Comparison of ENCODE assay signal across 19 mouse cellular contexts in genomic region chr3:55754981-55755608, GRCm38 (mm10). TPM values are rescaled to one million over a fixed set of nuclear protein-coding genes. Genes with fewer than 3 reads are reported as not detected.
DNase-seq lines count a peak whose midpoint lies in the region; ATAC-seq and TF ChIP-seq lines count a peak whose summit lies in the region.
"Had no signal": no experiment of that assay in that cellular context is flagged by ENCODE, and none has a peak within 500 bp of the region (broad histone marks: within the 10 kb centered on the region; RNA-seq: fewer than 3 reads in every experiment).

No protein-coding gene starts in this region.

- H3K27me3 ChIP-seq in forebrain, postnatal 0 days (ENCODE audit: insufficient read depth, low read length), result no peaks in the 10 kb centered on the region
- peaks cover 21% of the 10 kb centered on the region; the same call in 1 of the 2 replicates for H3K27me3 ChIP-seq in forebrain, embryonic 15.5 days
- no peaks in the 10 kb centered on the region for H3K27me3 ChIP-seq in neural tube, embryonic 15.5 days (replicated peaks)
- no peaks in the 10 kb centered on the region for H3K27me3 ChIP-seq in midbrain, embryonic 14.5 days (ENCODE audit: control insufficient read depth, insufficient read depth, low read length)
- H3K27me3 ChIP-seq: CH12.LX; limb, embryonic 13.5 days; megakaryocyte, embryonic 14.5 days had no signal

- 19% methylated on average over 6 of the region's 6 CpGs for WGBS in forebrain, postnatal 0 days
- 9% methylated on average over 6 of the region's 6 CpGs for WGBS in forebrain, embryonic 15.5 days
- WGBS in neural tube, embryonic 15.5 days, result 55% methylated on average over 6 of the region's 6 CpGs
- WGBS in midbrain, embryonic 14.5 days, result 15% methylated on average over 6 of the region's 6 CpGs

- H3K9ac ChIP-seq in forebrain, postnatal 0 days, result no peak overlapping the region
- H3K9ac ChIP-seq in forebrain, embryonic 15.5 days (replicated peaks), result no peak overlapping the region
- no peak overlapping the region for H3K9ac ChIP-seq in neural tube, embryonic 15.5 days (replicated peaks)
- H3K9ac ChIP-seq in midbrain, embryonic 14.5 days (replicated peaks; ENCODE audit: low read length), result no peak overlapping the region
- H3K9ac ChIP-seq: limb, embryonic 13.5 days had no signal

- TF ChIP-seq CTCF in forebrain, postnatal 0 days (IDR thresholded peaks at IDR 0.05; ENCODE audit: low read depth), result no peak

- no peak overlapping the region for H3K4me3 ChIP-seq in forebrain, postnatal 0 days (ENCODE audit: low read depth, low read length)
- no peak overlapping the region for H3K4me3 ChIP-seq in forebrain, embryonic 15.5 days
- no peak overlapping the region for H3K4me3 ChIP-seq in neural tube, embryonic 15.5 days (replicated peaks)
- H3K4me3 ChIP-seq in midbrain, embryonic 14.5 days (replicated peaks; ENCODE audit: low read depth, low read length), result no peak overlapping the region
- H3K4me3 ChIP-seq: embryonic facial prominence, embryonic 10.5 days; erythroblast, embryonic 14.5 days; limb, embryonic 13.5 days; megakaryocyte, embryonic 14.5 days had no signal

- peak; percentile 59 for ATAC-seq in forebrain, postnatal 0 days
- ATAC-seq in forebrain, embryonic 15.5 days (replicated peaks), result no peak
- ATAC-seq in neural tube, embryonic 15.5 days (ENCODE audit: low FRiP score), result no peak
- ATAC-seq in midbrain, embryonic 14.5 days (ENCODE audit: low FRiP score, low TSS enrichment), result peak; percentile 31; the same call in 1 of the 2 replicates
- ATAC-seq in erythroblast, adult 5-6 weeks (replicated peaks; ENCODE audit: low FRiP score, poor library complexity, severe bottlenecking), result no peak

- no peak overlapping the region for H3K27ac ChIP-seq in forebrain, postnatal 0 days (ENCODE audit: low read depth, low read length)
- H3K27ac ChIP-seq in forebrain, embryonic 15.5 days (replicated peaks), result no peak overlapping the region; the same call in 1 of the 2 replicates
- peak overlapping the region; percentile 4; the same call in 1 of the 2 replicates for H3K27ac ChIP-seq in neural tube, embryonic 15.5 days (replicated peaks)
- peak overlapping the region; percentile 86 for H3K27ac ChIP-seq in midbrain, embryonic 14.5 days (replicated peaks; ENCODE audit: low read depth, low read length)
- H3K27ac ChIP-seq: limb, embryonic 13.5 days; stomach, postnatal 0 days had no signal

- H3K4me2 ChIP-seq in forebrain, postnatal 0 days (ENCODE audit: low read depth), result no peak overlapping the region
- H3K4me2 ChIP-seq in forebrain, embryonic 15.5 days (replicated peaks), result no peak overlapping the region
- no peak overlapping the region for H3K4me2 ChIP-seq in neural tube, embryonic 15.5 days
- peak overlapping the region; percentile 42 for H3K4me2 ChIP-seq in midbrain, embryonic 14.5 days (ENCODE audit: low read length)

- H3K4me1 ChIP-seq in forebrain, postnatal 0 days (ENCODE audit: insufficient read depth), result peaks cover 17% of the 10 kb centered on the region; the same call in 1 of the 2 replicates
- peaks cover 46% of the 10 kb centered on the region for H3K4me1 ChIP-seq in forebrain, embryonic 15.5 days
- peaks cover 36% of the 10 kb centered on the region for H3K4me1 ChIP-seq in neural tube, embryonic 15.5 days
- H3K4me1 ChIP-seq in midbrain, embryonic 14.5 days (ENCODE audit: control insufficient read depth, insufficient read depth, low read length), result peaks cover 62% of the 10 kb centered on the region

- no peaks in the 10 kb centered on the region for H3K9me3 ChIP-seq in forebrain, postnatal 0 days (ENCODE audit: low read length)
- H3K9me3 ChIP-seq in forebrain, embryonic 15.5 days, result no peaks in the 10 kb centered on the region
- no peaks in the 10 kb centered on the region for H3K9me3 ChIP-seq in neural tube, embryonic 15.5 days (replicated peaks)
- no peaks in the 10 kb centered on the region for H3K9me3 ChIP-seq in midbrain, embryonic 14.5 days (ENCODE audit: control insufficient read depth, low read length)
- H3K9me3 ChIP-seq: embryonic facial prominence, embryonic 10.5 days; limb, embryonic 13.5 days; megakaryocyte, embryonic 14.5 days had no signal

- H3K36me3 ChIP-seq in forebrain, postnatal 0 days (ENCODE audit: insufficient read depth), result no peaks in the 10 kb centered on the region
- H3K36me3 ChIP-seq in forebrain, embryonic 15.5 days, result no peaks in the 10 kb centered on the region
- no peaks in the 10 kb centered on the region for H3K36me3 ChIP-seq in neural tube, embryonic 15.5 days
- no peaks in the 10 kb centered on the region for H3K36me3 ChIP-seq in midbrain, embryonic 14.5 days (ENCODE audit: control insufficient read depth, insufficient read depth, low read length)
- H3K36me3 ChIP-seq: embryonic facial prominence, embryonic 10.5 days; limb, embryonic 13.5 days had no signal

- no peak for DNase-seq in forebrain, postnatal 0 days
- DNase-seq in neural tube, embryonic 10.5 days (ENCODE audit: extremely low spot score, low spot score), result no peak
- DNase-seq in midbrain, embryonic 14.5 days, result peak; percentile 74
- DNase-seq in embryo, embryonic 10 days (ENCODE audit: low spot score), result no peak
- no peak for DNase-seq in left cerebral cortex, adult 9 months (ENCODE audit: low spot score in 2 of 2)
- DNase-seq: adrenal gland, adult 8-10 months; cerebellum, adult 18-20 months; cerebellum, postnatal 36 days; gastrocnemius, postnatal 14 days; lung, postnatal 14 days had no signal

RNA-seq across cellular contexts. Expression of gene Mab21l1, which starts 27.2 kb away (rescaled TPM):
- total RNA-seq in forebrain, postnatal 0 days (2014; rRNA removed), result 8.9 and 16.9 TPM in 2 replicates
- 10.0 and 13.5 TPM in 2 replicates for polyA plus RNA-seq in forebrain, postnatal 0 days (2015; fragmentation: Nextera tagmentation; extraction: Ambion mirVana)
- 16.8 and 17.8 TPM in 2 replicates for polyA plus RNA-seq in forebrain, embryonic 15.5 days (2015; fragmentation: Nextera tagmentation; extraction: Ambion mirVana)
- polyA plus RNA-seq in neural tube, embryonic 15.5 days (2015; fragmentation: Nextera tagmentation; extraction: Ambion mirVana), result 67.4 and 85.1 TPM in 2 replicates
- polyA plus RNA-seq in midbrain, embryonic 14.5 days (2014; fragmentation: Nextera tagmentation; extraction: Ambion mirVana), result 218 and 237 TPM in 2 replicates
- total RNA-seq in erythroblast, adult 5-6 weeks (2015; ENCODE audit: low replicate concordance), result not detected in 2 replicates
- total RNA-seq in erythroblast, adult 5-6 weeks (2017; ENCODE audit: low replicate concordance), result not detected in 2 replicates
- total RNA-seq: CH12.LX had no signal
- polyA plus RNA-seq: erythroblast, embryonic 14.5 days had no signal

Comparison
In these comparisons a context has a peak if more than half of its experiments do, and no peak if none do; other contexts are left out.
1. ATAC-seq: peak in forebrain, postnatal 0 days (single experiment) and midbrain, embryonic 14.5 days (single experiment); none in forebrain, embryonic 15.5 days (single experiment), neural tube, embryonic 15.5 days (single experiment) and erythroblast, adult 5-6 weeks (single experiment).
2. H3K27ac ChIP-seq: peak in neural tube, embryonic 15.5 days (single experiment) and midbrain, embryonic 14.5 days (single experiment); none in forebrain, postnatal 0 days (single experiment) and forebrain, embryonic 15.5 days (single experiment).